Mouse (Mus musculus): ENCODE data around the gene Srm. TPM values are rescaled to one million over a fixed set of nuclear protein-coding genes. Genes with fewer than 3 reads are reported as not detected.

Gene Srm
- polyA plus RNA-seq, 1 experiment from 2014 or later = 122 TPM

GRCm38 (mm10) chr4:148613738-148614137, 22.4 kb downstream of the Srm start:
- H3K4me1 ChIP-seq (replicated peaks; ENCODE audit: insufficient read depth, low read length) = 0 out of 2 replicates have a peak, but pooled peaks cover 2% of the 10 kb centered on the region
- WGBS = 82% methylated on average over 9 of the region's 9 CpGs
- peaks cover 21% of the 10 kb centered on the region; the same call in 1 of the 2 replicates for H3K36me3 ChIP-seq (ENCODE audit: insufficient read depth, low read length)
- TF ChIP-seq CTCF (IDR thresholded peaks at IDR 0.05; ENCODE audit: low read depth) = no peak
- H3K4me3 ChIP-seq (replicated peaks; ENCODE audit: low read depth, low read length) = no peak overlapping the region
- H3K4me2 ChIP-seq (ENCODE audit: low read length) = no peak overlapping the region
- H3K27ac ChIP-seq = no peak overlapping the region
- no peaks in the 10 kb centered on the region for H3K9me3 ChIP-seq (replicated peaks; ENCODE audit: low read length)
- H3K27me3 ChIP-seq (ENCODE audit: insufficient read depth, low read length) = no peaks in the 10 kb centered on the region
- ATAC-seq (replicated peaks; ENCODE audit: low FRiP score, low read depth) (no peak), DNase-seq (ENCODE audit: low spot score) (no peak)
- H3K9ac ChIP-seq (ENCODE audit: low read depth, low read length) = no peak overlapping the region

- no peak for TF ChIP-seq CTCF (IDR thresholded peaks at IDR 0.05; ENCODE audit: low read depth)
- Histone ChIP-seq H3K27ac (no peak overlapping the region), H3K4me2 (ENCODE audit: low read length) (no peak overlapping the region), H3K36me3 (ENCODE audit: insufficient read depth, low read length) (peaks cover 62% of the 10 kb centered on the region), H3K4me1 (replicated peaks; ENCODE audit: insufficient read depth, low read length) (peaks cover 9% of the 10 kb centered on the region; the same call in 1 of the 2 replicates), H3K4me3 (replicated peaks; ENCODE audit: low read depth, low read length) (no peak overlapping the region), H3K9ac (ENCODE audit: low read depth, low read length) (no peak overlapping the region), H3K9me3 (replicated peaks; ENCODE audit: low read length) (no peaks in the 10 kb centered on the region), H3K27me3 (ENCODE audit: insufficient read depth, low read length) (no peaks in the 10 kb centered on the region)
- 74% methylated on average over 1 of the region's 1 CpGs for WGBS
- DNase-seq (ENCODE audit: low spot score) (no peak), ATAC-seq (replicated peaks; ENCODE audit: low FRiP score, low read depth) (no peak)
Measured at GRCm38 (mm10) chr4:148619805-148620204, 28.5 kb downstream of the Srm start.

GRCm38 (mm10) chr4:148620718-148621117, 29.4 kb downstream of the Srm start:
- Histone ChIP-seq H3K9me3 (replicated peaks; ENCODE audit: low read length) (no peaks in the 10 kb centered on the region), H3K4me2 (ENCODE audit: low read length) (no peak overlapping the region), H3K27me3 (ENCODE audit: insufficient read depth, low read length) (no peaks in the 10 kb centered on the region), H3K36me3 (ENCODE audit: insufficient read depth, low read length) (peaks cover 62% of the 10 kb centered on the region), H3K9ac (ENCODE audit: low read depth, low read length) (no peak overlapping the region), H3K27ac (no peak overlapping the region; the same call in 1 of the 2 replicates), H3K4me1 (replicated peaks; ENCODE audit: insufficient read depth, low read length) (peaks cover 12% of the 10 kb centered on the region), H3K4me3 (replicated peaks; ENCODE audit: low read depth, low read length) (no peak overlapping the region)
- no peak for ATAC-seq (replicated peaks; ENCODE audit: low FRiP score, low read depth)
- no peak for TF ChIP-seq CTCF (IDR thresholded peaks at IDR 0.05; ENCODE audit: low read depth)
- DNase-seq (ENCODE audit: low spot score) = no peak
- WGBS = 82% methylated on average over 1 of the region's 1 CpGs

- ATAC-seq (replicated peaks; ENCODE audit: low FRiP score, low read depth) (no peak), DNase-seq (ENCODE audit: low spot score) (no peak)
- no peak for TF ChIP-seq CTCF (IDR thresholded peaks at IDR 0.05; ENCODE audit: low read depth)
- 96% methylated on average over 4 of the region's 4 CpGs for WGBS
- H3K4me1 ChIP-seq (replicated peaks; ENCODE audit: insufficient read depth, low read length) = peaks cover 15% of the 10 kb centered on the region
- H3K4me2 ChIP-seq (ENCODE audit: low read length) = no peak overlapping the region
- no peak overlapping the region for H3K27ac ChIP-seq
- H3K9ac ChIP-seq (ENCODE audit: low read depth, low read length) = no peak overlapping the region
- no peaks in the 10 kb centered on the region for H3K9me3 ChIP-seq (replicated peaks; ENCODE audit: low read length)
- no peaks in the 10 kb centered on the region for H3K27me3 ChIP-seq (ENCODE audit: insufficient read depth, low read length)
- H3K4me3 ChIP-seq (replicated peaks; ENCODE audit: low read depth, low read length) = no peak overlapping the region
- peaks cover 56% of the 10 kb centered on the region for H3K36me3 ChIP-seq (ENCODE audit: insufficient read depth, low read length)
Measured at GRCm38 (mm10) chr4:148622485-148622884, 31.2 kb downstream of the Srm start.

- Histone ChIP-seq H3K9ac (ENCODE audit: low read depth, low read length) (no peak overlapping the region), H3K4me3 (replicated peaks; ENCODE audit: low read depth, low read length) (no peak overlapping the region), H3K27me3 (ENCODE audit: insufficient read depth, low read length) (no peaks in the 10 kb centered on the region), H3K9me3 (replicated peaks; ENCODE audit: low read length) (no peaks in the 10 kb centered on the region), H3K36me3 (ENCODE audit: insufficient read depth, low read length) (peaks cover 50% of the 10 kb centered on the region), H3K27ac (no peak overlapping the region), H3K4me1 (replicated peaks; ENCODE audit: insufficient read depth, low read length) (peaks cover 15% of the 10 kb centered on the region), H3K4me2 (ENCODE audit: low read length) (peak overlapping the region; percentile 21; the same call in 1 of the 2 replicates)
- no peak for ATAC-seq (replicated peaks; ENCODE audit: low FRiP score, low read depth)
- no peak for DNase-seq (ENCODE audit: low spot score)
- TF ChIP-seq CTCF (IDR thresholded peaks at IDR 0.05; ENCODE audit: low read depth) = no peak
- WGBS = 87% methylated on average over 4 of the region's 4 CpGs
Measured at GRCm38 (mm10) chr4:148623609-148624008, 32.3 kb downstream of the Srm start.

- Histone ChIP-seq H3K4me1 (replicated peaks; ENCODE audit: insufficient read depth, low read length) (peaks cover 15% of the 10 kb centered on the region), H3K9me3 (replicated peaks; ENCODE audit: low read length) (no peaks in the 10 kb centered on the region), H3K4me3 (replicated peaks; ENCODE audit: low read depth, low read length) (peak overlapping the region; percentile 92; the same call in 1 of the 2 replicates), H3K9ac (ENCODE audit: low read depth, low read length) (no peak overlapping the region), H3K27me3 (ENCODE audit: insufficient read depth, low read length) (no peaks in the 10 kb centered on the region), H3K4me2 (ENCODE audit: low read length) (peak overlapping the region; percentile 64), H3K36me3 (ENCODE audit: insufficient read depth, low read length) (peaks cover 36% of the 10 kb centered on the region), H3K27ac (no peak overlapping the region)
- no peak for DNase-seq (ENCODE audit: low spot score)
- no peak for ATAC-seq (replicated peaks; ENCODE audit: low FRiP score, low read depth)
- 80% methylated on average over 10 of the region's 10 CpGs for WGBS
- no peak for TF ChIP-seq CTCF (IDR thresholded peaks at IDR 0.05; ENCODE audit: low read depth)
Measured at GRCm38 (mm10) chr4:148625010-148625409, 33.7 kb downstream of the Srm start.

All from kidney, postnatal 0 days (tissue).